ENCODE assay signal across 14 mouse cellular contexts in the genomic region with DNA sequence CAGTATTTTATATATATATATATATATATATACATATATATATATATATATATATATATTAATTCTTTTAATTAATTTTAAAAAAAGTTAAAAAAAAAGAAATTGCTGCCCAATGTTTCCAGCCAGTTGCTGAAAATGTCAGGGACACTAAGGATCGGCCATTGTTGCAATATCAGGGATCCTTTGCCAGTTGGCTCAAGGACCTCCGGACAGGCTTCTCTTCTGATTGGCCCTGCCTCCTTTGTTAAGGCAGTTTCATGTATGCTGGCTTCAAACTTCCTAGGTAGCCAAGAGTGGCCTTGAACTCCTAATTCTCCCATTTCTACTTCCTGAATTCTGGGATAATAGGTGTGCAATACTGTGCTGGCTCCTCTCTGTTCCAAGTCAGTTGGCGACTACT. TPM values are rescaled to one million over a fixed set of nuclear protein-coding genes. Genes with fewer than 3 reads are reported as not detected.
"Had no signal": no experiment of that assay in that cellular context is flagged by ENCODE, and none has a peak within 500 bp of the region (broad histone marks: within the 10 kb centered on the region; RNA-seq: fewer than 3 reads in every experiment).

No protein-coding gene starts in this region.

- DNase-seq: cerebellum, postnatal 25 days; cerebellum, postnatal 36 days; embryo, embryonic 11 days; forebrain, postnatal 0 days; gastrocnemius, adult 2 months; gastrocnemius, postnatal 10 days; gastrocnemius, postnatal 14 days; gastrocnemius, postnatal 25 days; gastrocnemius, postnatal 36 days; heart, adult 18-20 months; heart, adult 2 months had no signal

RNA-seq across cellular contexts. Expression of a gene that starts 6.3 kb away (rescaled TPM):
- total RNA-seq: common myeloid progenitor, adult 5-6 weeks; granulocyte monocyte progenitor cell, adult 5-6 weeks had no signal
- polyA plus RNA-seq: erythroblast, embryonic 14.5 days had no signal
